Mouse (Mus musculus): ENCODE measurements around the gene Olfr1369-ps1. TPM values are rescaled to one million over a fixed set of nuclear protein-coding genes. Genes with fewer than 3 reads are reported as not detected.
"Not testable (repeated sequence)": the region's sequence is repeated elsewhere in the genome, so short reads cannot be mapped to it uniquely, and the experiment has no call there.

Gene Olfr1369-ps1
- polyA plus RNA-seq, 1 experiment from 2014 or later = 0.04 TPM

GRCm38 (mm10) chr13:21114121-21114520 lies 2.8 kb downstream of the Olfr1369-ps1 start:
- TF ChIP-seq CTCF (IDR thresholded peaks at IDR 0.05; ENCODE audit: low read depth) (no peak), EP300 (optimal IDR thresholded peaks at IDR 0.05) (no peak)
- H3K27me3 ChIP-seq (ENCODE audit: control insufficient read depth, insufficient read depth, low read length) = no peaks in the 10 kb centered on the region
- no peaks in the 10 kb centered on the region for H3K4me1 ChIP-seq (replicated peaks; ENCODE audit: control insufficient read depth, insufficient read depth)
- WGBS = 80% methylated on average over 4 of the region's 4 CpGs
- H3K4me2 ChIP-seq (replicated peaks; ENCODE audit: low read depth) = no peak overlapping the region
- no peak overlapping the region for H3K9ac ChIP-seq (ENCODE audit: low read length)
- no peak for DNase-seq (ENCODE audit: low spot score)
- no peak overlapping the region for H3K4me3 ChIP-seq (ENCODE audit: low read depth, low read length)
- H3K9me3 ChIP-seq (ENCODE audit: control insufficient read depth, low read length) = no peaks in the 10 kb centered on the region
- no peaks in the 10 kb centered on the region for H3K36me3 ChIP-seq (ENCODE audit: control insufficient read depth, insufficient read depth, low read length)
- ATAC-seq (ENCODE audit: low FRiP score, low TSS enrichment) = no peak
- no peak overlapping the region for H3K27ac ChIP-seq (replicated peaks)

GRCm38 (mm10) chr13:21129339-21129738 lies 18.1 kb downstream of the Olfr1369-ps1 start, which contains the start of gene Olfr263:
Olfr263 (plus strand) TSS chr13:21129639.
- not testable (repeated sequence) for ATAC-seq (ENCODE audit: low FRiP score, low TSS enrichment); DNase-seq (ENCODE audit: low spot score); H3K9me3 ChIP-seq (ENCODE audit: control insufficient read depth, low read length); H3K9ac ChIP-seq (ENCODE audit: low read length); H3K4me1 ChIP-seq (replicated peaks; ENCODE audit: control insufficient read depth, insufficient read depth); H3K4me3 ChIP-seq (ENCODE audit: low read depth, low read length); H3K4me2 ChIP-seq (replicated peaks; ENCODE audit: low read depth); H3K36me3 ChIP-seq (ENCODE audit: control insufficient read depth, insufficient read depth, low read length); H3K27me3 ChIP-seq (ENCODE audit: control insufficient read depth, insufficient read depth, low read length); H3K27ac ChIP-seq (replicated peaks)
- WGBS = 75% methylated on average over 3 of the region's 3 CpGs

GRCm38 (mm10) chr13:21142421-21142820 lies 31.1 kb downstream of the Olfr1369-ps1 start:
- Histone ChIP-seq H3K36me3 (ENCODE audit: control insufficient read depth, insufficient read depth, low read length) (no peaks in the 10 kb centered on the region), H3K4me1 (replicated peaks; ENCODE audit: control insufficient read depth, insufficient read depth) (no peaks in the 10 kb centered on the region), H3K9me3 (ENCODE audit: control insufficient read depth, low read length) (no peaks in the 10 kb centered on the region), H3K27ac (replicated peaks) (no peak overlapping the region), H3K9ac (ENCODE audit: low read length) (no peak overlapping the region), H3K4me3 (ENCODE audit: low read depth, low read length) (no peak overlapping the region), H3K27me3 (ENCODE audit: control insufficient read depth, insufficient read depth, low read length) (no peaks in the 10 kb centered on the region), H3K4me2 (replicated peaks; ENCODE audit: low read depth) (no peak overlapping the region)
- TF ChIP-seq CTCF (IDR thresholded peaks at IDR 0.05; ENCODE audit: low read depth) (peak; percentile 44), EP300 (optimal IDR thresholded peaks at IDR 0.05) (no peak)
- DNase-seq (ENCODE audit: low spot score) (no peak), ATAC-seq (ENCODE audit: low FRiP score, low TSS enrichment) (no peak)
- 28% methylated on average over 8 of the region's 8 CpGs for WGBS

- Histone ChIP-seq H3K9me3 (ENCODE audit: control insufficient read depth, low read length) (no peaks in the 10 kb centered on the region), H3K4me3 (ENCODE audit: low read depth, low read length) (no peak within 1 kb of the TSS), H3K4me2 (replicated peaks; ENCODE audit: low read depth) (no peak within 1 kb of the TSS), H3K9ac (ENCODE audit: low read length) (no peak within 1 kb of the TSS), H3K27me3 (ENCODE audit: control insufficient read depth, insufficient read depth, low read length) (no peaks in the 10 kb centered on the region), H3K4me1 (replicated peaks; ENCODE audit: control insufficient read depth, insufficient read depth) (no peaks in the 10 kb centered on the region), H3K36me3 (ENCODE audit: control insufficient read depth, insufficient read depth, low read length) (no peaks in the 10 kb centered on the region), H3K27ac (replicated peaks) (no peak within 1 kb of the TSS)
- TF ChIP-seq CTCF (IDR thresholded peaks at IDR 0.05; ENCODE audit: low read depth) (no peak), EP300 (optimal IDR thresholded peaks at IDR 0.05) (no peak)
- WGBS = 68% methylated on average over 4 of the region's 4 CpGs
- DNase-seq (ENCODE audit: low spot score) (no peak), ATAC-seq (ENCODE audit: low FRiP score, low TSS enrichment) (no peak)
Observed at GRCm38 (mm10) chr13:21145767-21146166, 34.5 kb downstream of the Olfr1369-ps1 start, which contains the start of gene Olfr1368. Olfr1368 (minus strand) TSS chr13:21145867.

GRCm38 (mm10) chr13:21155888-21156287 lies 44.6 kb downstream of the Olfr1369-ps1 start:
- no peak for ATAC-seq (ENCODE audit: low FRiP score, low TSS enrichment)
- DNase-seq (ENCODE audit: low spot score) = no peak
- Histone ChIP-seq H3K9me3 (ENCODE audit: control insufficient read depth, low read length) (no peaks in the 10 kb centered on the region), H3K27ac (replicated peaks) (no peak overlapping the region), H3K4me2 (replicated peaks; ENCODE audit: low read depth) (no peak overlapping the region), H3K9ac (ENCODE audit: low read length) (no peak overlapping the region), H3K27me3 (ENCODE audit: control insufficient read depth, insufficient read depth, low read length) (no peaks in the 10 kb centered on the region), H3K4me3 (ENCODE audit: low read depth, low read length) (no peak overlapping the region), H3K36me3 (ENCODE audit: control insufficient read depth, insufficient read depth, low read length) (no peaks in the 10 kb centered on the region), H3K4me1 (replicated peaks; ENCODE audit: control insufficient read depth, insufficient read depth) (no peaks in the 10 kb centered on the region)
- WGBS = 80% methylated on average over 5 of the region's 5 CpGs
- TF ChIP-seq CTCF (IDR thresholded peaks at IDR 0.05; ENCODE audit: low read depth) (no peak), EP300 (optimal IDR thresholded peaks at IDR 0.05) (no peak)

GRCm38 (mm10) chr13:21158071-21158470 lies 46.8 kb downstream of the Olfr1369-ps1 start:
- Histone ChIP-seq H3K27me3 (ENCODE audit: control insufficient read depth, insufficient read depth, low read length) (no peaks in the 10 kb centered on the region), H3K9me3 (ENCODE audit: control insufficient read depth, low read length) (no peaks in the 10 kb centered on the region), H3K4me1 (replicated peaks; ENCODE audit: control insufficient read depth, insufficient read depth) (no peaks in the 10 kb centered on the region), H3K4me3 (ENCODE audit: low read depth, low read length) (no peak overlapping the region; the same call in 1 of the 2 replicates), H3K27ac (replicated peaks) (no peak overlapping the region), H3K36me3 (ENCODE audit: control insufficient read depth, insufficient read depth, low read length) (no peaks in the 10 kb centered on the region), H3K9ac (ENCODE audit: low read length) (no peak overlapping the region), H3K4me2 (replicated peaks; ENCODE audit: low read depth) (peak overlapping the region; percentile 91; the same call in 1 of the 2 replicates)
- 14% methylated on average over 9 of the region's 9 CpGs for WGBS
- TF ChIP-seq EP300 (optimal IDR thresholded peaks at IDR 0.05) (no peak), CTCF (IDR thresholded peaks at IDR 0.05; ENCODE audit: low read depth) (no peak)
- no peak for ATAC-seq (ENCODE audit: low FRiP score, low TSS enrichment)
- no peak for DNase-seq (ENCODE audit: low spot score)

Measured in stomach, postnatal 0 days (tissue).